Mouse (Mus musculus): Measurements from ENCODE around the gene 2900026A02Rik.

DNA sequence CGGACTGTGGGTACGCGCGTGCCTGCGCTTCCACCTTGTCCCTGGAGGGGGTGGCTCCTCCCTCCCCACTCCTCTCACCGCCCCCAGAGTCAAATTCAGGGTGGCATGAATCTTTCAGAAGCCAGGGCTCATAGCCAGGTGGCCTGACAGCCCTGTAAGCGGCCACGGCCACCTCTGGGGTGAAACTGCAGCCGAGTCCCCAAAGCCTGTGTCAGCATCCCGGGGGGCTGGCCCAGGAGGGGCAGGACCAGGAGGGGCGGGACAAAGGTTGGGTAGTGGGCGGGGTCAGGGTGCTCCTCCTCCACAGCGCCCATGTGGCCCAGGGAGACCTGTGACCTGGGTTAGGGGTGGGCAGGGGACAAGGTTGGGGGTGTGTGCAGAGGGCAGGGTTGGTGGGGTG lies 57.9 kb downstream of the 2900026A02Rik start:
- no peak for TF ChIP-seq POLR2A (IDR thresholded peaks at IDR 0.05; ENCODE audit: insufficient read length, low read depth)
- no peak for TF ChIP-seq MYOD1 (IDR thresholded peaks at IDR 0.05; ENCODE audit: control insufficient read depth in 1 of 3, insufficient read length in 2 of 3, low read depth in 2 of 3)
- no peak for TF ChIP-seq REST (IDR thresholded peaks at IDR 0.05; ENCODE audit: insufficient read depth, insufficient read length)
- TF ChIP-seq MAX (IDR thresholded peaks at IDR 0.05; ENCODE audit: low read depth): no peak
- TF ChIP-seq CEBPB (IDR thresholded peaks at IDR 0.05; ENCODE audit: insufficient read depth, poor library complexity, severe bottlenecking): no peak
- no peak for TF ChIP-seq USF1 (IDR thresholded peaks at IDR 0.05; ENCODE audit: low read depth)
- TF ChIP-seq TCF12 (IDR thresholded peaks at IDR 0.05; ENCODE audit: insufficient read depth, poor library complexity, severe bottlenecking): no peak
- no peak for TF ChIP-seq SRF (IDR thresholded peaks at IDR 0.05; ENCODE audit: control insufficient read depth, insufficient read length, low read depth)
- no peak for TF ChIP-seq MYOG (IDR thresholded peaks at IDR 0.05; ENCODE audit: control insufficient read depth in 1 of 3, insufficient read depth in 1 of 3, insufficient read length in 2 of 3, low read depth in 2 of 3)
- no peak for TF ChIP-seq POLR2AphosphoS2 (IDR thresholded peaks at IDR 0.05; ENCODE audit: insufficient read length, low read depth)
- TF ChIP-seq TCF3 (IDR thresholded peaks at IDR 0.05; ENCODE audit: insufficient read length, low read depth): no peak

Data from myocyte (in vitro differentiated cells).